Mouse (Mus musculus) kidney, postnatal 14 days (tissue): ENCODE data around the gene Pom121l12.

Experiments
- DNase-seq: peaks from one replicate; pipeline ENCODE4 v3.0.0; 2022; ENCODE audit warnings: mixed read lengths

Pom121l12 gene

GRCm38 (mm10) chr11:14598976-14599375, at the start of gene Pom121l12:
Gene Pom121l12 (plus strand): TSS chr11:14599276.
- DNase-seq: no peak

GRCm38 (mm10) chr11:14611859-14612258, 12.8 kb downstream of the Pom121l12 start:
- no peak for DNase-seq
